Mouse (Mus musculus): Measurements from ENCODE around the gene Fam169b. TPM values are rescaled to one million over a fixed set of nuclear protein-coding genes. Genes with fewer than 3 reads are reported as not detected.
"Not testable (repeated sequence)": the region's sequence is repeated elsewhere in the genome, so short reads cannot be mapped to it uniquely, and the experiment has no call there.

The Fam169b gene
- polyA plus RNA-seq, 1 experiment from 2014 or later, result 0.40 TPM

GRCm38 (mm10) chr7:68288000-68288399 is 14.4 kb downstream of the Fam169b start:
- H3K27ac ChIP-seq; ATAC-seq (ENCODE audit: insufficient read depth, low FRiP score, low read depth); H3K9me3 ChIP-seq; H3K4me1 ChIP-seq; H3K4me2 ChIP-seq; H3K36me3 ChIP-seq; H3K27me3 ChIP-seq (replicated peaks); H3K9ac ChIP-seq; H3K4me3 ChIP-seq (replicated peaks): not testable (repeated sequence)
- 88% methylated on average over 4 of the region's 4 CpGs for WGBS

- H3K4me1 ChIP-seq, result 0 out of 2 replicates have a peak, but pooled peaks cover 2% of the 10 kb centered on the region
- no peak overlapping the region for H3K4me3 ChIP-seq (replicated peaks)
- H3K9me3 ChIP-seq, result no peaks in the 10 kb centered on the region
- no peak overlapping the region for H3K27ac ChIP-seq
- ATAC-seq (ENCODE audit: insufficient read depth, low FRiP score, low read depth), result no peak
- no peaks in the 10 kb centered on the region for H3K36me3 ChIP-seq
- H3K9ac ChIP-seq, result no peak overlapping the region
- 93% methylated on average over 8 of the region's 8 CpGs for WGBS
- H3K27me3 ChIP-seq (replicated peaks), result no peaks in the 10 kb centered on the region
- no peak overlapping the region for H3K4me2 ChIP-seq
Measured at GRCm38 (mm10) chr7:68289081-68289480, 15.4 kb downstream of the Fam169b start.

- WGBS, result 48% methylated on average over 1 of the region's 1 CpGs
- ATAC-seq (ENCODE audit: insufficient read depth, low FRiP score, low read depth), result no peak
- H3K36me3 ChIP-seq, result no peaks in the 10 kb centered on the region
- no peak overlapping the region for H3K9ac ChIP-seq
- no peaks in the 10 kb centered on the region for H3K27me3 ChIP-seq (replicated peaks)
- no peaks in the 10 kb centered on the region for H3K9me3 ChIP-seq
- H3K4me2 ChIP-seq, result no peak overlapping the region
- H3K27ac ChIP-seq, result no peak overlapping the region
- H3K4me1 ChIP-seq, result no peaks in the 10 kb centered on the region
- H3K4me3 ChIP-seq (replicated peaks), result no peak overlapping the region
Measured at GRCm38 (mm10) chr7:68291603-68292002, 18.0 kb downstream of the Fam169b start.

GRCm38 (mm10) chr7:68293997-68294789 is 20.6 kb downstream of the Fam169b start:
- H3K36me3 ChIP-seq, result no peaks in the 10 kb centered on the region
- ATAC-seq (ENCODE audit: insufficient read depth, low FRiP score, low read depth), result no peak
- H3K4me3 ChIP-seq (replicated peaks), result no peak overlapping the region
- no peaks in the 10 kb centered on the region for H3K4me1 ChIP-seq
- H3K4me2 ChIP-seq, result peak overlapping the region; percentile 29
- peak overlapping the region; percentile 35; the same call in 1 of the 2 replicates for H3K27ac ChIP-seq
- no peaks in the 10 kb centered on the region for H3K9me3 ChIP-seq
- H3K9ac ChIP-seq, result no peak overlapping the region
- WGBS, result 47% methylated on average over 16 of the region's 16 CpGs
- H3K27me3 ChIP-seq (replicated peaks), result no peaks in the 10 kb centered on the region

GRCm38 (mm10) chr7:68296487-68296886 is 22.8 kb downstream of the Fam169b start:
- H3K4me2 ChIP-seq, result no peak overlapping the region
- no peak overlapping the region for H3K4me3 ChIP-seq (replicated peaks)
- H3K27me3 ChIP-seq (replicated peaks), result no peaks in the 10 kb centered on the region
- WGBS, result 78% methylated on average over 5 of the region's 5 CpGs
- no peaks in the 10 kb centered on the region for H3K4me1 ChIP-seq
- ATAC-seq (ENCODE audit: insufficient read depth, low FRiP score, low read depth), result no peak
- H3K9ac ChIP-seq, result no peak overlapping the region
- no peaks in the 10 kb centered on the region for H3K36me3 ChIP-seq
- no peak overlapping the region for H3K27ac ChIP-seq
- H3K9me3 ChIP-seq, result no peaks in the 10 kb centered on the region

GRCm38 (mm10) chr7:68298381-68299076 is 24.9 kb downstream of the Fam169b start:
- 78% methylated on average over 13 of the region's 13 CpGs for WGBS
- H3K27me3 ChIP-seq (replicated peaks), result no peaks in the 10 kb centered on the region
- H3K36me3 ChIP-seq, result no peaks in the 10 kb centered on the region
- H3K27ac ChIP-seq, result no peak overlapping the region
- no peaks in the 10 kb centered on the region for H3K4me1 ChIP-seq
- H3K4me2 ChIP-seq, result no peak overlapping the region
- no peaks in the 10 kb centered on the region for H3K9me3 ChIP-seq
- H3K4me3 ChIP-seq (replicated peaks), result no peak overlapping the region
- ATAC-seq (ENCODE audit: insufficient read depth, low FRiP score, low read depth), result no peak
- H3K9ac ChIP-seq, result no peak overlapping the region

- H3K27me3 ChIP-seq (replicated peaks), result no peaks in the 10 kb centered on the region
- no peak overlapping the region for H3K4me3 ChIP-seq (replicated peaks)
- no peaks in the 10 kb centered on the region for H3K36me3 ChIP-seq
- H3K27ac ChIP-seq, result no peak overlapping the region
- no peaks in the 10 kb centered on the region for H3K4me1 ChIP-seq
- no peaks in the 10 kb centered on the region for H3K9me3 ChIP-seq
- 71% methylated on average over 7 of the region's 7 CpGs for WGBS
- ATAC-seq (ENCODE audit: insufficient read depth, low FRiP score, low read depth), result no peak
- no peak overlapping the region for H3K9ac ChIP-seq
- no peak overlapping the region for H3K4me2 ChIP-seq
Measured at GRCm38 (mm10) chr7:68301160-68301559, 27.5 kb downstream of the Fam169b start.

- Histone ChIP-seq H3K27me3 (replicated peaks) (no peaks in the 10 kb centered on the region), H3K4me3 (replicated peaks) (peak overlapping the region; percentile 29), H3K9me3 (no peaks in the 10 kb centered on the region), H3K36me3 (no peaks in the 10 kb centered on the region), H3K27ac (no peak overlapping the region), H3K4me2 (peak overlapping the region; percentile 48), H3K9ac (no peak overlapping the region), H3K4me1 (no peaks in the 10 kb centered on the region)
- 24% methylated on average over 18 of the region's 18 CpGs for WGBS
- ATAC-seq (ENCODE audit: insufficient read depth, low FRiP score, low read depth), result 0 out of 2 replicates have a peak, but pooled peaks have one; percentile 58
Measured at GRCm38 (mm10) chr7:68302586-68303433, 29.2 kb downstream of the Fam169b start.

- WGBS, result 37% methylated on average over 6 of the region's 6 CpGs
- Histone ChIP-seq H3K27ac (no peak overlapping the region), H3K4me1 (no peaks in the 10 kb centered on the region), H3K4me3 (replicated peaks) (no peak overlapping the region), H3K27me3 (replicated peaks) (no peaks in the 10 kb centered on the region), H3K4me2 (no peak overlapping the region), H3K9ac (no peak overlapping the region), H3K9me3 (no peaks in the 10 kb centered on the region), H3K36me3 (no peaks in the 10 kb centered on the region)
- ATAC-seq (ENCODE audit: insufficient read depth, low FRiP score, low read depth), result no peak
Measured at GRCm38 (mm10) chr7:68303685-68304084, 30.0 kb downstream of the Fam169b start.

GRCm38 (mm10) chr7:68305781-68306575 is 32.3 kb downstream of the Fam169b start:
- no peaks in the 10 kb centered on the region for H3K27me3 ChIP-seq (replicated peaks)
- ATAC-seq (ENCODE audit: insufficient read depth, low FRiP score, low read depth), result no peak
- H3K4me2 ChIP-seq, result no peak overlapping the region
- no peak overlapping the region for H3K4me3 ChIP-seq (replicated peaks)
- H3K9me3 ChIP-seq, result no peaks in the 10 kb centered on the region
- WGBS, result 59% methylated on average over 11 of the region's 11 CpGs
- no peaks in the 10 kb centered on the region for H3K36me3 ChIP-seq
- H3K4me1 ChIP-seq, result no peaks in the 10 kb centered on the region
- no peak overlapping the region for H3K9ac ChIP-seq
- no peak overlapping the region for H3K27ac ChIP-seq

- Histone ChIP-seq H3K4me2 (no peak overlapping the region), H3K27ac (no peak overlapping the region), H3K9ac (no peak overlapping the region), H3K4me1 (no peaks in the 10 kb centered on the region), H3K9me3 (no peaks in the 10 kb centered on the region), H3K36me3 (no peaks in the 10 kb centered on the region), H3K27me3 (replicated peaks) (no peaks in the 10 kb centered on the region), H3K4me3 (replicated peaks) (no peak overlapping the region)
- 76% methylated on average over 8 of the region's 8 CpGs for WGBS
- ATAC-seq (ENCODE audit: insufficient read depth, low FRiP score, low read depth), result no peak
Measured at GRCm38 (mm10) chr7:68306756-68307155, 33.1 kb downstream of the Fam169b start.
